Mouse (Mus musculus): ENCODE data around the gene Slc9a9.

Gene Slc9a9

DNA sequence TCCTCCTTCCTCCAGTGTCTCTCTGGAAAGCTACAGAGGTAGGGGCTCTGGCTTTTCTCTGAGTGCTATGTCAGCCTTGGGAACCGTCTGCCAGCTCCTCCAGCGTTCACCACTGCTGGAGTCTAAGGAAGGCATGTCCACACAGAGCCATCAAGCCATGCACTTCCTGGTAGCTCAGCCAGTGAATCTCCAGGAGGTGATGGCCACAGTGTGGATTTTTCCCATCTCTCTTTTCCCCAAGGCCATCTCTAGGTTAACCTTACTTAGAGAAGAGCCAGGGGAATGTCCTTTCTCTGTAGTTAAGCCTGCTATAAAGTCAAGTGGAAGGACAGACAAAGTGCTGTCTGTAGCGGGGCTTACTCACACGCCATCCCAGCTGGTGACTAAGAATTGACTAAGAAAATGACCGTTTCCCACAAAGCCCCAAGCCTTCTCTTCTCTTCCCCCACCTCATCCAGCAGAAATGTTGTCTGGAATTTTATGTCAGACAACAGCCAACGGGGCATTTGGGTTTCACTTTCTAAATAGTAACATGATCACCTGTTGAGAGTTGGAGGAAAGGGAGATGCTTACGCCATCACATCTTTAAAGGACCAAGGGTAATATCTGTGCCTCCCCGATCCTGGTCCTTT, 523.3 kb downstream of the Slc9a9 start:
- in situ Hi-C loops (cut with MboI, MseI) = no loop called here

DNA sequence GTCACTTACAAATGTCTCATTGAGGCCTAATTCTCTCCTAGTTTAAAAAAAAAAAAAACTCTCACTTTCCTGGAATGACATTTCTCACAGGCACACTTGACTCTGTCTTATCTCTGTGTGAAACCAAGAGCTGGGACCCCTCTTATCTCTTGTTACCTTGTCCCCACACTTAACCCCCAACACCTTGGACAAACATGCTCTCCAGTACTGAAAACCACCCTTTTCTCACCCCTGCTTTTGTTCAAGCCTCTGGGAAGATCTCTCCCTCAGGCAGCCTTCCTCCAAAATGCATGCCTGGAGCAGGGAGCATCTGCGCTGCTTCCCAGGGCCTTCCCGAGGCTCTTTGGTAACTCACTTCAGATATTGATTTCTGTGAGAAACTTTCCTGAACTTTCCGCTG, 524.0 kb downstream of the Slc9a9 start:
- in situ Hi-C loops (cut with MboI, MseI) = no loop called here

DNA sequence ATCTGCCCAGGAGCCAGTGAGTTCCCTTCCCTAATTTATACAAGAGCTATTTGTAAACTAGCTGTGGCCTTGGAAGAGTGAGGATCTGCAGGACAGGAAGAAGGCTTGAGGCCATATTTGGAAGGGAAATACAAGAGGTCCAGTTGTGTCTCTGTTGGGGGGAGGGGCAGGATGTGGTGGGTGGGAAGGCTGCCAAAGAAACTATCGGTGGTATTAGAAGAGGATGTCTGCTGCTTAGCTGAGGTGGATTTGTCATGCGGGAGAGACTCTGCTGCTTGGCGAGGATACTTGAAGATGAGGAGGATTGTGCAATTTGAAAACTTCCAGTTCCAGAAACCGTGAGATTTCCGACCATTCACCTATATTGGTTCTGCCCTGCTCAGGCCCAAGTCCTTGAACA, 524.4 kb downstream of the Slc9a9 start:
- in situ Hi-C loops (cut with MboI, MseI) = no loop called here

DNA sequence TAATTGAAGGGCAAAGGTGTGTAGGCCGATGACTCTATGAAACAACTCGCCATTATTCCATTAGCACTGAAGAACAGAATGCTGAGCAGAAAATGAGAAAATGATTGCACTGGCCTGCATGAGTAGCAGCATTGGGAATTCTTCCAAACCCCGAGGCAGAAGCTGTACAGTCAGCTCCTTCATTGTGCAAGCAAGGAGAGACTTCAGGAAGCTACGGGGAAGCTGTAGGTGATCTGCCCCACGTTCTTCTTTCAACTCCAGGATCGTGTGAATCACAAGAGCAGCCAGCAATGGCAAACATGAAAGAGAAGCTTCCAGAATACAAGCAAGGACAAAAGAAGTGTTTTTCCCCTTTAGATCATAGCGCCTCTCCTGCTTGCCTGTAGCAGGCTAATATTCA, 538.0 kb downstream of the Slc9a9 start:
- in situ Hi-C loops (cut with MboI, MseI) = no loop called here

DNA sequence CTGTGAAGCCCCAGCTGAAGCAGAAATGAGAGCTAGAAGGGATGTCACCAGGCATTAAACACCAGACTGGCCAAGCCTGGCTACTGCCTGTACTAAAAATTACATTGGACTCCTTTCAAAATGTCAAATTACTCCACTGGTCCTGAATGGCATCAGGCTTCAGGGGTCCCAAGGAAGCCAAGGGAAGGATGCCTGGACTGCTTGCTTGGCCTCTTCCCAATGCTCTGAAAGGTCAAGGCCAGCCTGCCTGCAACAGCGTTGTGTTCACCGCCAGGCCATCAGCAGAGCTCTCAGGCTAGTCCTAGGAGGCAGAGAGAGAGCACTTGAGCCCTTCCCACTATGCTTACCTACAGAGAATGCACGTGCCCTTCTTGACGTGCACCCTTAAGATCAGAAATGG, 539.0 kb downstream of the Slc9a9 start:
- in situ Hi-C loops (cut with MboI, MseI) = no loop called here

DNA sequence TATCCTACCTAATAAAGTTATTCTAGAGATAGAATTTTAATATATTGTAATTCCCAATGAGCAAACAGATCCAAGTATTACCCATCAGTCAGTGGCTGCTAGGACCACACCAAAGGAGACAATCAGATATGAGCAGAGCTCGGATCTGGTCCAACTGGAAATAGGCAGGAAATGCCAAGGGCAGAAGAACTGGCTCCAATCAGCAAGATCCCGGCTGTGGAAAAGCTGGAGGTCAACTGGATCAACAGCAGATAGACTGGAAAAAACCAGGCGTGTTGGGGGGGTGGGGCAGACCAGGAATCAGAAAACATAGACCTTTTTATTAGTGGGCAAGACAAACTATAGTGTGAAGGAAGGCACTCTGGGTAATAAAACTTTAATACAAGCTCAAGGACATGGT, 550.3 kb downstream of the Slc9a9 start:
- in situ Hi-C loops (cut with MboI, MseI) = no loop called here

DNA sequence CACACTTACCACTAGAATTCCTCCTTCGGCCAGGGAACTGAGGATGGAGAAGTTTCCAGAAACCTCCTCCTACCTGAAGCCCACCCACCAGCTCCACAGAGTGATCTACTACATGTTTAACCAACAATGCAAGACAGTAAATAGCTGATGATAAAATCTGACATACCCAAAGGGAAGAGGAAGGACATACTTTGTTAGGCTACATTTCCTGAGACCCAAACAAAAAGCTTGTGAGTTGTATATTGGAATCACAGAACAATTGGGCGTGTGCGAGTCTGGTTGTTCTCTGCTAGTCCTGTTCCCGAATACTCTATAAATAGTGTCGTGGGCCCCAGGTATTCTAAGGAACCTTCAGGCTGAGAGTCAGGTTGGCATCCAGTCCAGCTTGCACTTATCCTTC, 551.6 kb downstream of the Slc9a9 start:
- in situ Hi-C loops (cut with MboI, MseI) = no loop called here

DNA sequence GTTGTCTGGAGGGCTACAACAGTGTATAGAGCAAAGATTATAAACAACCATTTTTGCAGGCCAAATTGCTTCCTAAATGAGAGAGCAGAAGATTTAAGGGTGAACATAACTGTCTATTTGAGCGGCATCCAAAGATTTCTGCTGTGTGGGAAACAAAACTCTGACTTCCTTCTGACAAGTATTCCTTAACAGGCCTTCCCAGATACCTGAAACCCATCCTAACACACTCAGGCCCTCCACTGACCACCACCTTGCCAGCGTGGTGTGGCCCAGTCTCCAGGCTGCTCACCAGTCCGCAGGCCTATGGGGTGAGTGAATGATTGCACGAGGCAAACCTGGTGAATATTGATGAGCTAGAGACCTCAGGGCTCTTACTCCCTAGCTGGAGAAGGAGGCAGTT, 557.3 kb downstream of the Slc9a9 start:
- in situ Hi-C loops (cut with MboI, MseI) = no loop called here

DNA sequence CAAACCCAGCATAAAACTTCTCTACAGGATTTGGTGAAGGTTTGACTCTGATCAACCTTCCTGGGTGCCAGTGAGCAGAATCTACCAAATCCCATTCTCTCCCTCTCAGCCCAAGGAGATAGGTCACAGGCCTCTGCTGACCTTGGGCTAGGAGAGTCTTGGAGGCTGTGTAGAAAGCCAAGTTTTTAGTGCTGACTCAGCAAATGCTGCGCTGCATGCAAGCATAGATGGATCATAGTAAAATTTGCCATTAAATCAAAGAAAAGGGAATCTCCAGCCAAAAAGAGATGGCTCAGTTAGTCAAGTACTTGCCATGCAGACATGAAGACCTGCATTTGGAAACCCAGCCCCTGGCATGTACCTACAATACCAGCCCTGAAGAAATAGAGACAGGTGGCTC, 558.4 kb downstream of the Slc9a9 start:
- in situ Hi-C loops (cut with MboI, MseI) = no loop called here

DNA sequence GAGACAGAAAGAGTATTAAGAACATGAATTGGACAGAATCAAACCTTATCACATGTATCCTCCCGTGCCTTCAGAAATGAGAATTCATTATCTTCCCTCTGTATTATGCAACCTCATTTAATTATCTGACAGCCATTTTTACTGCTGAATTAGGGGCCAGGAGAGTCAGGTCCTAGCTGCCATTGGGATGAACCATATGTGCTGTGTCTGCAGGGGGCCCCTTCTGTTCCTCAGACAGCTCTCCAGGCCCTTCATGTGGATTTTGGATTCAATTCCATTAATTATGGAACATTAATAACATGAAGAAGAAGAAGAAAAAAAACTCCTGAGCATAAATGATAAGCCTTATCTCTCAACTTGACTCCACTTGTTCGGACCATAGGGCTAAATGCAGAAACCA, 559.4 kb downstream of the Slc9a9 start:
- in situ Hi-C loops (cut with MboI, MseI) = no loop called here

DNA sequence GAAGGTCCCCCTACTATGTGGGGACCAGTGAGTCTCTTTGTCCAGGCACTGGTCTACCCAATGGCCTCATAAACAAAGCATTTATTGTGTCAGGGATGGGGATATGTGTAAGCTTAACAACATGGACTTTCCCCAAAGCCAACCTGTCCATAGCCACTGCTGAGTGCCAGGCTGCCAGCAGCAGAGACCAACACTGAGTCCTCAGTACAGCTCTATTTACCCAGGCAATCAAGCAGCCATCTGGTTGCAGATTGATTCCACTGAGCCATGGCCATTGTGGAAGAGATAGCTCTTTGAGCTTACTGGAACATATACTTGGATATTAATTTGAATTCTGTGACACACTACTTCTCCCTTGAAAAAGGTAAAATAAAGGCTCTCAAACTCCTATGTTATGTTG, 570.2 kb downstream of the Slc9a9 start:
- in situ Hi-C loops (cut with MboI, MseI) = no loop called here

DNA sequence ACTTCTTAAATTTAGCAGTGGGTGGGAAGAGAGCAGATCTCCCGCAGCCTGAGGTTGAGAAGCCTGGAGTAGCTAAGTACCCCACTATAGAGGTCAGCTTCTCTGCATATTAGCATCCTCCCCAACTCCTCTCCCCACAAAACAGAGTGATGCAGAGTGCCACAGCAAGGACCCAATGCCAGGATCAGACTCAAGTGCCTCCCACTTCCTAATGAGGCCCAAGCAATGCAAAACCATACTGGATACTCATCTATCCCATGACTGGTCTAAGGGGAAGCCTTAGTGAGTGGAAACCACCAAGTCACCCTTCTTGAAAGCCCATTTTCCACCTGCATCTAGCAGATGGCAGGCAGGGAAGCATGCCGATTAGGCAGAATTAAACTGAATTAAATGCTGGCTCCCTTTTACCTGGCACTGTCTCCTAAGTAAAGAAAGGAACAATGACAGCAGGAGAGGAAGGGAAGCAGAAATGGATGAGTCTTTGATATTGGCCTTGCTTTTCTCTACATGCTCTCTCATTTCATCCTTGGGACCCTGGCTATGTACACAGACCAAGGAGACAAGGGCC, 573.0 kb downstream of the Slc9a9 start:
- in situ Hi-C loops (cut with MboI, MseI) = no loop called here

DNA sequence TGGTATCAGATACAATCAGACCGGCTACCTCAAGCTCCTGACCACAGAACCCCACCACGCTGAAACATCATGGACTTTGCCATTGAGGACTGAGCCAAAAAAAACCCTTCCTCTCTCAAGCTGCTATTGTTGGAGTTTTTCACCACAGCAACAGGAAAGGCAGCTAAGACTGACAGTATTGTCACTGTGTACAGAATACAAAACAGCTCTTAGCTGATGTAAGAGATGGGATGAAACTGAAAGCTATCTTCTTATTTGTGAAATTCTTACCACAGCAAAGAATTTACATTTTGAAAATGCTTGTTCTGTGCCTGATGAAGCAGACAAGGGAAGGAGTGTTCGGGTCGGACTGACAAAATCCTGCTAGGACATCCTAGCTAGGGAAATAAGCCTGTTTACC, 584.5 kb downstream of the Slc9a9 start:
- in situ Hi-C loops (cut with MboI, MseI) = no loop called here

DNA sequence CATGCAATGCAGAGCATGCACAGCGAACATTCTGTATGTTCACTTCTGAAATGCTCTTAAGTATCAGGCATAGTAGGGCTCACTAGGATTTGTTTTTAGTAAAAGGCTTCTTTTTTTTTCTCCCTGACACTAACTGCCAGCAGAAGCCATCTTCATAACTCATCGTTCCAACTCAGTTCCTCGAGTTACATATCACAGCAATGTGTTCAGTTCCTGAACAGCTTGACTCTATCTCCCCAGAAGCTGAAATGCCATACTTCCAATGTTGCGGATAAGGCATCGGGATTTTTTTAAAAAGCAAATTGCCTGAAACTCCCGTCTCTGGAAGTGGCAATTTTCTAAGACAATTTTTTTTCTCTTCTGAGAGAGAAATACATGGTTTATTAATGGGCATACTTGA, 586.1 kb downstream of the Slc9a9 start:
- in situ Hi-C loops (cut with MboI, MseI) = no loop called here

DNA sequence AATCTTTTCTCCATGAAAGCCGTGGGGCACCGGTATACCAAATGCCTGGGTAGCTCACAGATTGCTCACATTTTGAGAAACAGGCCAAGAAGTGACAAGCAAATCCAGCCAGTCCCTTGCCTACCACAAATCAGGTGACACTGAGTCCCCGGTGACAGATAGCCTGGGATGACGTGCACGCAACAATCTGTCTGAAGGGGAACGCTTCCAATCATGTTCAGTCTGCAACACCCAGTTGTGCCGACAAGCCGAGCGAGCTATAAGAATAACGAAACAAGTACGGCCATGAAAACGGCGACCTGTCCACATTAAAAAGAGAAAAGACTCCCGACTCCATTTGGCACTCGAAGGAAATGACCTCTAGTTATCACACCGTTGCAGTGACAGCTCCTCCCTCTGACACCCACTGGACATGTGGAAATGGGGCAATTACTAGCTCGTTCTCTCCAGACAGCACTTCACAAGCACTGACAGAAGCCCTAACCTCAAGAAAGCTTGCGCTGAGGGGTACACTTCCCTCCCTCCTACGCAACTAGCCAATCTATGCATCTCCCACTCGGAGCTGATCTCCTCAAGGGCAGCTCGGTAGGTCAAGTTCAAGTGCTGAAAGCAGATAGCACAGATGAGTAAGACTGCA, 587.1 kb downstream of the Slc9a9 start:
- in situ Hi-C loops (cut with MboI, MseI) = no loop called here

DNA sequence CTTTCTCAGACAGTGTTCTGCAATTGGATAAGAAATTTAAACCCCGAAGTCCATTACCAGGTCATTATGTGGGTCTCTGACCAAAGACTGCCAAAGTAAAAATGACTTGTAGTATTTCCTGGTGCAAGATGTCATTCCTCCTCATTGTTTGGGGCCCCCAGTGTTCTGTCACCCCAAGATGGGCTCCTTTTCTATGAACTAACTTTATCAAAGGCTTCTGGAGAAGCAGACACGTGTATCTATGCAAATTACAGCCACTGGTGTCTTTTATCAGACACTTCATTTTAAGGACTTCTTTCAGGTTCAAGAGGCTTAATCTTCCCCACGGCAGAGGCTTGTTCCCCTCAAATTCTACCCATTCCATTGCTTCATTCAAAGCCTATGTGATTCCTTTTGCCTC, 593.1 kb downstream of the Slc9a9 start:
- in situ Hi-C loops (cut with MboI, MseI) = no loop called here

DNA sequence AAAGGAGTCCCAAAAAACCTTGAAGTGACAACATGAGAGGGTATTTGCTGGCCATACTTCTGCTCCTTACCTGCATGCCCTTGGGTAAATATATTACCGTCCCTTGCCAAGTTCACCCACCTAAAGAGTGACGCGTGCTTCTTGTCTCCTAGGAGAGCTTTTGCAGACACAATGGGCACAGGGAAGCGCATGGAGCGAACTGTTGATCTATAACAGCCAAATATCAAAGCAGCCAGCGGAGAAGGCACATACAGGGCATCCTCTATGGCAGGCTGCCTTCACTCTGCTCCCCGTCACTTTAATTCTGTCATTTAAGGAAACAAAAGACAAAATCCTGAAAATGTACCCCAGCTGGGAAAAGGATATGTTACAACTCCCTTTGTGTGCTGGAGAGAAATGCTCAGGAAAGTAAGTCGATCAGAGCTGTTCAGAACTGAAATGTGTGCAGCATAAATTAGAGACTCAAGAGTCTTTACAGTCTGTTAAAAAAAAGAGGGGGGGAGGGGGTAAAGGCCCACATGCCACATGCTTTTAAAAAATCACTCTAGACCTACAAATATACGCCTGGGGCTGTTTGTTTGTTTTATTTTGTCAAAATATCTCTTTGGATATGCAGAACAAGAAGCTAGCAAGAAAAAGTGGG, 594.3 kb downstream of the Slc9a9 start:
- in situ Hi-C loops (cut with MboI, MseI) = no loop called here

DNA sequence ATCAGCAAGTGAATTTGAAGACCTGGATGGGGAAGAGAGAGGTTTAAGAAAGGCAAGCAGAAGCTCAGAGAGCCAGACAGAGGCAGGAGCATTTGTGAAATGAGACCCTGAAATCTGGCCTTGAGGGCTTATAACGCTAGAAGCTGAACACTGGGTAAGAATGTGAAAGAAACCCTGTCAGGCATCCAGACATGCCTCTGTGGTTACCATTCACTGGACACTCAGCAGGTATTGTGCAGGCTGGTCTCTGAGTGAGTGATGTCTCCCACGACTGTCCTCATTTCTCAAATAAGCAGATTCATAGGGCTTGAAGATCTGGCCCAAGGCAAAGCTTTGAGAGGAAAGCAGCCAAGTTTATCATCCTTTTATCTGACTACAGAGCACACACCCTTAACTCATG, 596.5 kb downstream of the Slc9a9 start:
- in situ Hi-C loops (cut with MboI, MseI) = no loop called here

DNA sequence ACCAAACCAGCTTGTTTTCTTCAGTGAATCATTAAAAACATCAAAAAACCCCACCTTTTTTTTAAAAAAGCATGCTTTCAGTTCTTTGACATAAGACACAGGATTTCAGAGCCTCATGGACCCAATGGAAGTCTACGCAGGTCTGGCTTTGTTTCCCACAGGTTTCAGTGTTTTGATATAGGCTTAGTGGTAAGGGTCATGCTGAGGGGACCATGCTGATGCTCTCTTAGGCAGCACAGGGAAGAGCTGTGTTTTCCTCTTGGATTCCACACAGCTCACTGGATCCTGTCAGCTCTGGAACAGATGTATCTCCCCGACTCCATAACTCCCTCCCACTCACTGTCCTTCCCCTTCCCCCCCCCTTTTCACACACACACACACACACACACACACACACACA, 597.2 kb downstream of the Slc9a9 start:
- in situ Hi-C loops (cut with MboI, MseI) = no loop called here

DNA sequence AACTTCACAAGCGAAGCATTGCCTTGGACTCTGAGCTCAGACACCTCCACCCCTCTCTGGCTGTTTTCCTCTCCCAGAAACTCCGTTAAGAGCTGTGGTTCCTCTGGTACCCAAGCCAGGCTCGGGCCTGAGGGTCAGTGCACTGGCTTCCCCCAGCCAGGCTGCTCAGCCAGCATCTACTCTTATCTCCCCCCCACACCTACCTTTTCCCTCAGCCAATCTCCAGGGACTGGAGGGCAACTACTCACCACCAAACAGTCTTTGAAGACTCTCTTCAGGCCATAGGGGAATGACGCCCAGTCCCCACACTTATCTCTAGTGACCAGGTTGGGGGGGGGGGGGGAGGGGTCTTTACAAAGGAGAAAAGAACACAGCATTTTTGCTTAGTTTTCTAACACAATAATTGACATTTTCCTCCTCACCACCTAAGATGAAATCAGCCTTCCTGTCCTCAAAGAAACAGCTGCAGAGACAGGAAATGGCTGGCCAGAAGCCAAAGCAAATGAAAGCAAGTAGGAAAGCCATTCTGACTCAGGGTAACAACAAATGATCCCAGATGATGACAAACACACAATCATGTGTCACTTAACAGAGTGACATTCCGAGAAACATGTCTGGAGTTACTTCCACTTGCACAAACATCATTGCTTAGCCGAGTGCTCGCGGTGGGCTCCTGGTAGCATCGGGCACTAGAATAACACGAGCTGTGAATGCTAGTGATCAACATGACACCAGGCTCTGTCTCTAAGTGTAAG, 610.1 kb downstream of the Slc9a9 start:
- in situ Hi-C loops (cut with MboI, MseI) = loop anchor here (5.0 kb wide), 1 partner anchor 38 kb away; no protein-coding TSS in a partner anchor

Measured in T-helper 1 cell (primary cell).